In the genomic region with DNA sequence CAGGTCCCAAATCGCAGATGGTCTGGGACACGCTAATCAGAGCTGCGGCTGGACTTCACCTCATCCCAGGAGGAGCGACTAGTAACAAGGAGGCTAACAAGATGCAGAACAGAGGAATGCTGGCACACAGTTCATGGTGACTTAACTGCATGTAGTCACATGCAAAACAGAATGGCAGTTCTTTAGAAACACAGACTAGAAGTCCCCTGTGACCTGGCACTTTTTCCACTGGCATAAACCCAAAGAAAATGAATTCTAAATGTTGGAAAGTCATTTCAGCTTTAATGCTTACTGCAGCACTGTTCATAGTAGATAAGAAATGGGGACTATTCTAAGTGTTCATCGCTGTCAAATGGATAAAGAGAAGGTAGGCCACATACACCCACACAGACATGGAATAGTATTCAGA, we compare ENCODE assay signal across 12 mouse cellular contexts. TPM values are rescaled to one million over a fixed set of nuclear protein-coding genes. Genes with fewer than 3 reads are reported as not detected.
DNase-seq lines count a peak whose midpoint lies in the region; ATAC-seq and TF ChIP-seq lines count a peak whose summit lies in the region.
"Had no signal": no experiment of that assay in that cellular context is flagged by ENCODE, and none has a peak within 500 bp of the region (broad histone marks: within the 10 kb centered on the region; RNA-seq: fewer than 3 reads in every experiment).

No protein-coding gene starts in this region.

- H3K4me1 ChIP-seq in kidney, adult 2 months (ENCODE audit: control insufficient read depth, insufficient read depth, low read length): peaks cover 3% of the 10 kb centered on the region
- H3K4me1 ChIP-seq in hindbrain, postnatal 0 days (ENCODE audit: insufficient read depth, low read length): no peaks in the 10 kb centered on the region

- TF ChIP-seq POLR2A in kidney, adult 2 months (IDR thresholded peaks at IDR 0.05; ENCODE audit: low read depth, low read length): no peak

- H3K36me3 ChIP-seq in kidney, adult 2 months (ENCODE audit: control insufficient read depth, insufficient read depth, low read length): no peaks in the 10 kb centered on the region
- H3K36me3 ChIP-seq in hindbrain, postnatal 0 days (ENCODE audit: insufficient read depth, low read length): no peaks in the 10 kb centered on the region
- H3K36me3 ChIP-seq: limb, embryonic 13.5 days had no signal

- TF ChIP-seq CTCF in kidney, adult 2 months (conservative IDR thresholded peaks at IDR 0.05; ENCODE audit: insufficient read depth, insufficient read length, low read depth, low read length): no peak
- no peak for TF ChIP-seq CTCF in hindbrain, postnatal 0 days (IDR thresholded peaks at IDR 0.05; ENCODE audit: low read depth)
- no peak for TF ChIP-seq CTCF in layer of hippocampus, adult 2 months (conservative IDR thresholded peaks at IDR 0.05)

- no peak overlapping the region for H3K4me3 ChIP-seq in kidney, adult 2 months (ENCODE audit: insufficient read depth, low read depth, low read length)
- no peak overlapping the region for H3K4me3 ChIP-seq in hindbrain, postnatal 0 days (ENCODE audit: low read length)
- H3K4me3 ChIP-seq in layer of hippocampus, adult 2 months: no peak overlapping the region
- H3K4me3 ChIP-seq: limb, embryonic 13.5 days had no signal

- no peak overlapping the region for H3K4me2 ChIP-seq in hindbrain, postnatal 0 days (ENCODE audit: low read depth, low read length)
- H3K4me2 ChIP-seq: heart, embryonic 11.5 days; limb, embryonic 13.5 days had no signal

- no peak overlapping the region for H3K27ac ChIP-seq in kidney, adult 2 months (ENCODE audit: insufficient read depth, low read depth, low read length)
- no peak overlapping the region for H3K27ac ChIP-seq in hindbrain, postnatal 0 days
- H3K27ac ChIP-seq in layer of hippocampus, adult 2 months: no peak overlapping the region
- H3K27ac ChIP-seq: kidney, postnatal 0 days; limb, embryonic 13.5 days had no signal

- peak; percentile 39 for DNase-seq in kidney, adult 2 months
- DNase-seq in kidney, postnatal 4 days: no peak
- peak; percentile 43 for DNase-seq in Muller cell, postnatal 12 days (ENCODE audit: inconsistent ontology term)
- DNase-seq in brain, adult 2 months (ENCODE audit: low read depth, low spot score): peak; percentile 11
- DNase-seq in hindbrain, postnatal 0 days (ENCODE audit: low spot score): peak; percentile 42
- DNase-seq in spleen, postnatal 10 days (ENCODE audit: low spot score in 2 of 2): no peak
- DNase-seq in layer of hippocampus, adult 2 months (ENCODE audit: low spot score in 2 of 2): no peak

- no peaks in the 10 kb centered on the region; the same call in 1 of the 2 replicates for H3K27me3 ChIP-seq in kidney, adult 2 months (replicated peaks; ENCODE audit: control insufficient read depth, insufficient read depth, low read length)
- no peaks in the 10 kb centered on the region for H3K27me3 ChIP-seq in hindbrain, postnatal 0 days (ENCODE audit: insufficient read depth, low read length)
- H3K27me3 ChIP-seq: limb, embryonic 13.5 days had no signal

- 66% methylated on average over 5 of the region's 5 CpGs for WGBS in kidney, adult 2 months
- WGBS in hindbrain, postnatal 0 days: 23% methylated on average over 5 of the region's 5 CpGs

- H3K9me3 ChIP-seq in hindbrain, postnatal 0 days (ENCODE audit: low read length): no peaks in the 10 kb centered on the region
- H3K9me3 ChIP-seq: limb, embryonic 13.5 days had no signal

- ATAC-seq in hindbrain, postnatal 0 days: peak; percentile 66; the same call in 1 of the 2 replicates

- no peak overlapping the region for H3K9ac ChIP-seq in hindbrain, postnatal 0 days (replicated peaks; ENCODE audit: low read length)
- H3K9ac ChIP-seq: limb, embryonic 13.5 days had no signal

RNA-seq across cellular contexts. Expression of a gene that starts 11.1 kb away (rescaled TPM):
- polyA plus RNA-seq in kidney, adult 2 months (2012; rRNA removed): 1.6 and 2.2 TPM in 2 replicates
- total RNA-seq in hindbrain, postnatal 0 days (2014; rRNA removed): 8.2 and 11.7 TPM in 2 replicates
- 8.9 and 9.6 TPM in 2 replicates for polyA plus RNA-seq in hindbrain, postnatal 0 days (2015; fragmentation: Nextera tagmentation; extraction: Ambion mirVana)
- 1 to 10 TPM; 2.5 to 3.7 TPM for total RNA-seq in layer of hippocampus, adult 2 months (2021)
- total RNA-seq: common myeloid progenitor, adult 5-6 weeks; hematopoietic stem cell, adult 5-6 weeks had no signal

RNA-seq across cellular contexts. Expression of a gene that starts 37.5 kb away (rescaled TPM):
- 1.0 and 1.3 TPM in 2 replicates for polyA plus RNA-seq in kidney, adult 2 months (2012; rRNA removed)
- total RNA-seq in hindbrain, postnatal 0 days (2014; rRNA removed): 1.4 and 4.6 TPM in 2 replicates
- 3.9 and 5.4 TPM in 2 replicates for polyA plus RNA-seq in hindbrain, postnatal 0 days (2015; fragmentation: Nextera tagmentation; extraction: Ambion mirVana)
- 1 to 10 TPM in 1 of 2 experiments, under 1 TPM in 1; 0.83 to 1.7 TPM for total RNA-seq in layer of hippocampus, adult 2 months (2021)
- total RNA-seq: common myeloid progenitor, adult 5-6 weeks; hematopoietic stem cell, adult 5-6 weeks had no signal
- polyA plus RNA-seq: heart, embryonic 11.5 days had no signal

Comparison
In these comparisons a context has a peak if more than half of its experiments do, and no peak if none do; other contexts are left out.
1. DNase-seq: peak in kidney, adult 2 months (single experiment), Muller cell, postnatal 12 days (single experiment), brain, adult 2 months (single experiment) and hindbrain, postnatal 0 days (single experiment); none in kidney, postnatal 4 days (0 of 2), spleen, postnatal 10 days (0 of 2) and layer of hippocampus, adult 2 months (0 of 2).